Comparison of ENCODE assay signal across 7 mouse cellular contexts in the genomic region with DNA sequence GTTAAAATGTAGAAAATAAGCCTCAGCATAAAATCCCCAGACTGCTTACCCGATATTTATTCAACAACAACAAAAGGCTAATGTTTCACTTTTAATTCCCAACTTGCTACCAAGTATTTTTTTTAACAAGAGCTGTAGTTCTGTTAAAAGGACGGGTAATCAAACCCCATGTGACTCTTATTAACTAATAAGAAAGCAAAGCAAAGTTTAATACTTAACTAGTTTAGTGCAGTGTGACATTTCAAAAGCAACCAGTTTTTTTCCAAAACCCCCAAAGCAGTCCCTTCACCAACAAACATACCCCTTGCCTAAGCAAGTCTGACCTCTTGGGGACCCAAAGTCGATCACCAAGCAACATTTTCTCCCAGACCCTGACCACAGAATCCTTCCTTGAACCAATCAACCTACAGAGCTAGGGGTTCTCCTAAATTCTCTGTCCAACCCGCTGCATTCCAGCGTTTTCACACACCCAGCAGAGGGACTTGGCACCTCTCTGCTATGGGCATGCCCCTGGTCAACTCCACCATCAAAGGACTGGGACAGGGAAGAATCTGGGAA. TPM values are rescaled to one million over a fixed set of nuclear protein-coding genes. Genes with fewer than 3 reads are reported as not detected.
DNase-seq lines count a peak whose midpoint lies in the region; ATAC-seq and TF ChIP-seq lines count a peak whose summit lies in the region.

No protein-coding gene starts in this region.

- H3K9me3 ChIP-seq in ES-E14 (ENCODE audit: control insufficient read depth, insufficient read depth, low read depth, low read length): no peaks in the 10 kb centered on the region
- no peaks in the 10 kb centered on the region for H3K9me3 ChIP-seq in intestine, embryonic 14.5 days (ENCODE audit: control insufficient read depth, low read length)

- TF ChIP-seq CTCF in cortical plate, adult 2 months (IDR thresholded peaks at IDR 0.05; ENCODE audit: extremely low read depth, insufficient read depth, low read length): no peak

- peaks cover 2 to 5% of the 10 kb centered on the region in 2 experiments; a peak in 2 of 4 replicates for H3K4me1 ChIP-seq in ES-E14 (ENCODE audit: control insufficient read depth in 2 of 2, insufficient read depth in 2 of 2, low read length in 2 of 2, poor library complexity in 1 of 2)
- H3K4me1 ChIP-seq in cortical plate, adult 2 months (ENCODE audit: control insufficient read depth, insufficient read depth, low read length): peaks cover 5% of the 10 kb centered on the region; the same call in 1 of the 2 replicates
- no peaks in the 10 kb centered on the region; the same call in 1 of the 2 replicates for H3K4me1 ChIP-seq in intestine, embryonic 14.5 days (replicated peaks; ENCODE audit: control insufficient read depth, insufficient read depth, low read length)

- no peak for DNase-seq in ES-E14 (ENCODE audit: low read depth, low spot score)
- no peak for DNase-seq in intestine, embryonic 14.5 days (ENCODE audit: low spot score)
- peak; percentile 9 to 24 for DNase-seq in lung, postnatal 4 days
- DNase-seq in thymus, postnatal 25 days: no peak
- no peak for DNase-seq in right cerebral cortex, postnatal 10 days (ENCODE audit: low spot score in 2 of 2)
- no peak for DNase-seq in thymus, postnatal 14 days

- in situ Hi-C loops in ES-E14 (cut with MboI; ENCODE audit: low sequenced_read_pairs in 2 of 2, unreplicated experiment in 2 of 2): no loop called here

- WGBS in intestine, embryonic 14.5 days: 33% methylated on average over 5 of the region's 5 CpGs

- TF ChIP-seq POLR2A in cortical plate, adult 2 months (IDR thresholded peaks at IDR 0.05; ENCODE audit: extremely low read depth, insufficient read depth, low read length): no peak

- H3K9ac ChIP-seq in ES-E14 (ENCODE audit: insufficient read depth, low read depth, low read length, poor library complexity, severe bottlenecking): no peak overlapping the region
- H3K9ac ChIP-seq in intestine, embryonic 14.5 days (ENCODE audit: low read length): peak overlapping the region; percentile 72; the same call in 1 of the 2 replicates

- peaks cover 13% of the 10 kb centered on the region for H3K27me3 ChIP-seq in intestine, embryonic 14.5 days (replicated peaks; ENCODE audit: control insufficient read depth, insufficient read depth, low read length)

- H3K4me2 ChIP-seq in intestine, embryonic 14.5 days (ENCODE audit: low read length): peak overlapping the region; percentile 97

- no peaks in the 10 kb centered on the region for H3K36me3 ChIP-seq in ES-E14 (ENCODE audit: control insufficient read depth, insufficient read depth, low read length, poor library complexity, severe bottlenecking)
- no peaks in the 10 kb centered on the region for H3K36me3 ChIP-seq in intestine, embryonic 14.5 days (ENCODE audit: control insufficient read depth, insufficient read depth, low read length)

- H3K27ac ChIP-seq in ES-E14 (ENCODE audit: insufficient read depth, low read depth, low read length, poor library complexity, severe bottlenecking): no peak overlapping the region
- H3K27ac ChIP-seq in cortical plate, adult 2 months (ENCODE audit: insufficient read depth, low read length): peak overlapping the region; percentile 43
- no peak overlapping the region for H3K27ac ChIP-seq in intestine, embryonic 14.5 days (ENCODE audit: low read depth)

- ATAC-seq in intestine, embryonic 14.5 days (replicated peaks; ENCODE audit: low FRiP score, low TSS enrichment, low read depth): peak; percentile 32; the same call in 1 of the 2 replicates

- peak overlapping the region; percentile 82 to 91 for H3K4me3 ChIP-seq in ES-E14 (ENCODE audit: insufficient read depth in 1 of 2, low read depth in 1 of 2, low read length in 2 of 2, poor library complexity in 1 of 2, severe bottlenecking in 1 of 2)
- peak overlapping the region; percentile 85 for H3K4me3 ChIP-seq in cortical plate, adult 2 months (ENCODE audit: insufficient read depth, low read length)
- peak overlapping the region; percentile 52 for H3K4me3 ChIP-seq in intestine, embryonic 14.5 days (ENCODE audit: low read depth, low read length)

TF ChIP-seq in ES-E14, 5 proteins besides CTCF, POLR2A, EP300 and RAD21:
- no peak for TF ChIP-seq HCFC1 (IDR thresholded peaks at IDR 0.05; ENCODE audit: borderline replicate concordance, insufficient read depth, low read length)
- no peak for TF ChIP-seq ZNF384 (IDR thresholded peaks at IDR 0.05; ENCODE audit: low read depth, low read length)
- TF ChIP-seq MAFK (IDR thresholded peaks at IDR 0.05; ENCODE audit: insufficient read depth, low read depth, low read length): no peak
TF ChIP-seq in ES-E14: peak in this region for 0.

RNA-seq across cellular contexts. Expression of gene Prkaa2, which starts 1.0 kb away (rescaled TPM):
- total RNA-seq in ES-E14 (2012; rRNA removed): 3.9 and 4.3 TPM in 2 replicates
- 13.8 and 14.2 TPM in 2 replicates for polyA plus RNA-seq in cortical plate, adult 2 months (2012; rRNA removed)
- polyA plus RNA-seq in intestine, embryonic 14.5 days (2014; fragmentation: Nextera tagmentation; extraction: Ambion mirVana): 2.9 and 3.3 TPM in 2 replicates

RNA-seq across cellular contexts. Expression of gene Plpp3, which starts 48.4 kb away (rescaled TPM):
- 11.8 and 13.0 TPM in 2 replicates for total RNA-seq in ES-E14 (2012; rRNA removed)
- 258 and 263 TPM in 2 replicates for polyA plus RNA-seq in cortical plate, adult 2 months (2012; rRNA removed)
- polyA plus RNA-seq in intestine, embryonic 14.5 days (2014; fragmentation: Nextera tagmentation; extraction: Ambion mirVana): 33.2 and 36.9 TPM in 2 replicates

Comparison
In these comparisons a context has a peak if more than half of its experiments do, and no peak if none do; other contexts are left out.
1. DNase-seq: peak in lung, postnatal 4 days (2 of 2); none in ES-E14 (single experiment), intestine, embryonic 14.5 days (single experiment), thymus, postnatal 25 days (single experiment), right cerebral cortex, postnatal 10 days (0 of 2) and thymus, postnatal 14 days (single experiment).
2. Peak in every context shown above with its lines, with median percentiles within 50 percentile points of each other: H3K4me3 ChIP-seq.